Mouse (Mus musculus) urinary bladder, postnatal 36 days (tissue): ENCODE data around the gene Pitpnm1.

Experiments used
- DNase-seq, 2 experiments: peaks; one replicate each; pipeline ENCODE4 v3.0.0; 2022; ENCODE audit warnings: low spot score in 2 of 2, mixed read lengths in 1 of 2

Gene Pitpnm1

GRCm38 (mm10) chr19:4137913-4138312 is 38.1 kb downstream of the Pitpnm1 start:
- no peak for DNase-seq

- no peak for DNase-seq
Measured at GRCm38 (mm10) chr19:4139446-4139845, 39.6 kb downstream of the Pitpnm1 start, which contains the start of gene Gpr152. Gene Gpr152 (plus strand): TSS chr19:4139787.

- DNase-seq, result no peak
Measured at GRCm38 (mm10) chr19:4140147-4140546, 40.3 kb downstream of the Pitpnm1 start.

- DNase-seq, result peak in 1 of 2 experiments; percentile 43
Measured at GRCm38 (mm10) chr19:4142416-4143173, 42.8 kb downstream of the Pitpnm1 start.

GRCm38 (mm10) chr19:4143759-4144268 is 44.0 kb downstream of the Pitpnm1 start, which contains the start of gene Cabp4:
Gene Cabp4 (minus strand): TSS chr19:4144033.
- no peak for DNase-seq

GRCm38 (mm10) chr19:4144550-4145498 is 45.0 kb downstream of the Pitpnm1 start:
- DNase-seq, result peak in 1 of 2 experiments; percentile 54

GRCm38 (mm10) chr19:4145936-4146335 is 46.1 kb downstream of the Pitpnm1 start:
- no peak for DNase-seq

- DNase-seq, result no peak
Measured at GRCm38 (mm10) chr19:4146366-4147021, 46.7 kb downstream of the Pitpnm1 start.

GRCm38 (mm10) chr19:4147022-4147405 is 47.2 kb downstream of the Pitpnm1 start:
- no peak for DNase-seq

GRCm38 (mm10) chr19:4147782-4148490 is 48.1 kb downstream of the Pitpnm1 start:
- no peak for DNase-seq

GRCm38 (mm10) chr19:4148491-4148806 is 48.7 kb downstream of the Pitpnm1 start, which contains the start of gene Coro1b:
Gene Coro1b (plus strand): TSS chr19:4148619.
- DNase-seq, result peak; percentile 98 to 99

- no peak for DNase-seq
Measured at GRCm38 (mm10) chr19:4148819-4149218, 49.0 kb downstream of the Pitpnm1 start.

GRCm38 (mm10) chr19:4149283-4149682 is 49.5 kb downstream of the Pitpnm1 start:
- no peak for DNase-seq

GRCm38 (mm10) chr19:4149764-4150461 is 50.1 kb downstream of the Pitpnm1 start:
- DNase-seq, result no peak

GRCm38 (mm10) chr19:4150567-4151487 is 51.0 kb downstream of the Pitpnm1 start:
- DNase-seq, result no peak

- DNase-seq, result no peak
Measured at GRCm38 (mm10) chr19:4151488-4151860, 51.7 kb downstream of the Pitpnm1 start.

GRCm38 (mm10) chr19:4151898-4152297 is 52.1 kb downstream of the Pitpnm1 start:
- no peak for DNase-seq

GRCm38 (mm10) chr19:4152445-4153231 is 52.8 kb downstream of the Pitpnm1 start:
- no peak for DNase-seq

- no peak for DNase-seq
Measured at GRCm38 (mm10) chr19:4153232-4153654, 53.4 kb downstream of the Pitpnm1 start, which contains the start of gene Ptprcap. Gene Ptprcap (plus strand): TSS chr19:4153604.
